Mouse (Mus musculus) lung, postnatal 4 days (tissue): ENCODE measurements around the gene Clrn1.

ENCODE experiments used
- DNase-seq, 2 experiments: peaks; one replicate each; pipeline ENCODE4 v3.0.0; 2021

Gene Clrn1

GRCm38 (mm10) chr3:58829926-58830325, 55.2 kb downstream of the Clrn1 start:
- DNase-seq: no peak

GRCm38 (mm10) chr3:58828366-58829153, 56.6 kb downstream of the Clrn1 start:
- no peak for DNase-seq

DNA sequence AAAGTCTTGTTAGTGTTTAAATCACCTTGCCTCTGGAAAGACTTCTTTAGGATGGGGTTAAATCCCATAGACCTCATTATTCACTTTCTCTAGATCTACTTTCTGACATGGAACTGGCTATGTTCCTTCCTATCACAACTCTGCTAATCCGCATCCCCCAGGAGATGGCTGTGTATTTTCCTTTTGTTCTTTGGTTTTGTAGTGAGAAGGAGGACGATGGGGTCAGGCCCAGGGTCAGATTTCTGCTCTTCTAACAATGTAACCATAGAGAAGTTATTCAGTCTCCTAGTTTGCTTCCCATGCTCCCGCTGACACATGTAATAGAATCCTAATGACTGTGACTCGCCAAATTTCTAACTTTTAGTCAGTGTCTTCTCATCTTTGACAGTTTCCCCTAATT, 58.9 kb downstream of the Clrn1 start:
- no peak for DNase-seq

GRCm38 (mm10) chr3:58822211-58822610, 62.9 kb downstream of the Clrn1 start, which contains the start of gene Mindy4b-ps:
TSS of gene Mindy4b-ps (minus strand) at chr3:58822311.
- DNase-seq: no peak

- DNase-seq: no peak
These were observed 67.8 kb downstream of the Clrn1 start for GRCm38 (mm10) chr3:58817337-58817736.

DNA sequence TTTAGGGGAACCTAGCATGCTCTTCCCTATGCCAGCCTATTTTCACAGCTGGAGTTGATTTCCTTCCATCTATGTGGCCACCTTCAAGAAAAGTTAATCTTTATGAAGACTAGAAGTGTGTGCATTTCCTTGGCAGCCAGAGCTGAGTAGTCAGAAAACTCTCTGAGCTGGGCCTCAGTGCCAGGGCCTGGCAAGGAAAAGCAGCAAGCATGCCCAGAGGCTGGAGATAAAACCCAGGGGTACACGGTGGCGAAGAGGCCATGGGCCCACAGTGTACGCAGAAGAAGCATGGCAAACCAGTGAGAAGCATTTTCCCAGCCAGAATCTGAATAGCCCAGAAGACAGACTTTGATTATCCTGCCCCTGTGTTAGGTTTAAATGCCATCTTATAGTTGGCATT, 70.9 kb downstream of the Clrn1 start:
- DNase-seq: no peak

DNA sequence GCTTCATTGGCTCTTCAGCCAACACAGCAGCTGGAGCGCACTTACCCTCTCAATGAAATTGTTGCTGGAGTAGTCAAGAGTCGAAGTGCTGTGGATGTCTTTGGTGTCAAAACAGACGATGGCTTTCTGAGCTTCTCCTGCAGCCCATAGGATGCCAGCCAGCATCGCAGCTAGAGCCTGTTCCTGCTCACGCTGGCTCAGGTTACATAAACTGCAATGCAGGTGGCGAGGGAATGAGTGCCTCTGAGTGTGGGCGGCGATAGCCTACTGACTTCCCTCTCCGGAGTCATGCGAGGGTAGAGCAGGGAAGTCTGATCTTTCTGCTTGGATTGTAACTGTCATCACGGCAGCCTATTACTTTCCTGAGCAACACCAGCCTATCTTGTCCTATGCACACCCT, 74.8 kb downstream of the Clrn1 start:
- no peak for DNase-seq

- DNase-seq: no peak
These were observed 75.8 kb downstream of the Clrn1 start for GRCm38 (mm10) chr3:58809111-58809915.

- DNase-seq: no peak
These were observed 76.5 kb downstream of the Clrn1 start for GRCm38 (mm10) chr3:58808636-58809035.

DNA sequence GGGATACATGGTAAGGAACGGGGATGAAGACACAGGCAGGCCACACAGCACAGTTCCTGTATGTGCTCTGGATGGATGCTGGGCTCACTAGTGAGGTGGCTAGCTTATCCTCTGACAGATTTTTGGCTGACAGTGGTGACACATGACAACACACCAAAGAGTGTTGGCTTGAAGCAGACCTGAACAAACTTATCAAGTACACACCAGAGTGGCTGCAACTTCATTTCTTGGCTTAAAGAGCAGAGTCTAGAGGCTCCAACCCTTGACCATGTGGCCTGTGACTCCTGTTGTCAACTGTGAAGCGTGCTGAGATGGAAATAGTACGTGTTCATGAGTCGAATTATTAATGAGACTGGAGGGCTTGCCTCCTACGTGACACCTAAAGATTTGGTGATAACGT, 80.4 kb downstream of the Clrn1 start:
- no peak for DNase-seq

DNA sequence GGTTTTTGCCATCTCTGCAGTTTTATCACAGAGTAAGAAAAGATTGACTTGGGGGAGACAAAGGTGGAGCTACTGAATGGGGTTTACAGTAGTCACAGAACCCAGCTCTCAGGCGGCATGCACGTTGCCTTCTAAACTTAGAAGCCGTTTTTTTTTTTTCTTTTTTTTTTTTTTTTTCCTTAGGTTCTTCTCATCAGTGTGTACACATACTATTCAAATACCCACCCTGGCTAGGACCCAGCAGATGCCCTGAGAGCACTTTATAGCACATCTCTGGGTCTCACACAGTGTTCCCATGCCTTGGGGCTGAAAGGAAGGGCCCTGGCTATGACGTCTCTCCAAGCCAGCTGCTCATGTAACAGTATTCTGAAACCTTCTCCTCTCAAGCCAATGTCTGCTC, 86.5 kb downstream of the Clrn1 start:
- no peak for DNase-seq

DNA sequence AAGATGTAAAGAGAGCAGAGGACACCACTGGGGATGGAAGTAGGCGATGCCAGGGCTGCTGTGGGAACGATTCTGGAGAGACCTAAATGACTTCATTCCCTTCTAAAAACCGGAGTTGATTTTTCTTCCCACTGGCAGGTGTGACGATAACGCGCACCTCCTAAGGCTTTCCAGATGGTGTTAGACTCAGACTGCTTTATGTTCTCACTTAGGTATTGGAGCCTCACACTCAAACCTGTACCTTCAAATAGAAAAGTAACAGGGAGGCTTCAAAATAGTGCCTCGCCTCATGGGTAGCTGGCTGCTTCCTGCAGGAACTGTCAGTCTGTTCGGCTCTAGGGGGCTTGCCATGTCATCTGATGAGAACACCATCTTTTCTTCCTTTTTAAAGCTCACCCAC, 86.9 kb downstream of the Clrn1 start:
- DNase-seq: no peak
